Mouse (Mus musculus) adrenal gland, postnatal 4 days (tissue): ENCODE data around the gene 4930503B20Rik. TPM values are rescaled to one million over a fixed set of nuclear protein-coding genes. Genes with fewer than 3 reads are reported as not detected.
A peak's percentile ranks its signal among the peaks of the same experiment; 100 is the strongest.

ENCODE experiments used
- DNase-seq, 2 experiments: peaks; one replicate each; pipeline ENCODE4 v3.0.0; 2021 to 2022; ENCODE audit warnings: low spot score in 2 of 2, mixed read lengths in 2 of 2
- total RNA-seq, 2 experiments: library from RNA; stranded (reverse); gene quantifications; 2 replicates each; pipeline ENCODE4 v1.2.3; 2021

4930503B20Rik gene
- total RNA-seq, 2 experiments from 2014 or later: not detected

GRCm38 (mm10) chr3:146652431-146652830 is 1.3 kb upstream of the 4930503B20Rik start:
- no peak for DNase-seq

GRCm38 (mm10) chr3:146650716-146651115 is 401 bp downstream of the 4930503B20Rik start:
- DNase-seq: no peak

DNA sequence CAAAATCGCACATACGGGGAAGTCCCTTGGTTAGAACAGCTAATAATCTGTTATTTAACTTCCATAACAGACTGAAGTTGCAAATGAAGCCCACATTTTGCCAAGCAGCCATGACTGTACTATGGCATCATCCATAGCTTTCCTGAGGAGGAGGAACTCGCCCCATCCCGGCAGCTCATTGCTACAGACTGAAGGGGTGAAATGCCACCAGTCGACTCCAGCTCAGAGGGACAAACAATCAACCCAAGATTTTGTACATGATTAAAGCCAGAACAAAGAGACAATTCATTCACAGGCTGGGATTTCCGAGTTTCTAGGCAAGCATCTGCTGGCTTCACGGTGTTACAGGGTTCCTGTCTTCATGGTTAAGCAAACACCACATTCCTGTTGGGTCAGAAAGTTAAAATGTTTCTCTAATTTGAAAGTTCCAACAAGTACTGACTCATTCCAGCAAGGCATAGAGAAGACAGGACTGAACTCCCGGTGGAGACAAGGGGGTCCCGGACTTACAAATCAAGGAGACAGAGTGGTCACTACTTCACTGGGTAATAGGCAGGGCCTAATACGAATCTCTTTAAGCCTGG is 1.7 kb downstream of the 4930503B20Rik start:
- DNase-seq: no peak

- no peak for DNase-seq
These were observed 9.2 kb downstream of the 4930503B20Rik start for GRCm38 (mm10) chr3:146641818-146642427.

- no peak for DNase-seq
These were observed 18.6 kb downstream of the 4930503B20Rik start for GRCm38 (mm10) chr3:146632506-146632905.

DNA sequence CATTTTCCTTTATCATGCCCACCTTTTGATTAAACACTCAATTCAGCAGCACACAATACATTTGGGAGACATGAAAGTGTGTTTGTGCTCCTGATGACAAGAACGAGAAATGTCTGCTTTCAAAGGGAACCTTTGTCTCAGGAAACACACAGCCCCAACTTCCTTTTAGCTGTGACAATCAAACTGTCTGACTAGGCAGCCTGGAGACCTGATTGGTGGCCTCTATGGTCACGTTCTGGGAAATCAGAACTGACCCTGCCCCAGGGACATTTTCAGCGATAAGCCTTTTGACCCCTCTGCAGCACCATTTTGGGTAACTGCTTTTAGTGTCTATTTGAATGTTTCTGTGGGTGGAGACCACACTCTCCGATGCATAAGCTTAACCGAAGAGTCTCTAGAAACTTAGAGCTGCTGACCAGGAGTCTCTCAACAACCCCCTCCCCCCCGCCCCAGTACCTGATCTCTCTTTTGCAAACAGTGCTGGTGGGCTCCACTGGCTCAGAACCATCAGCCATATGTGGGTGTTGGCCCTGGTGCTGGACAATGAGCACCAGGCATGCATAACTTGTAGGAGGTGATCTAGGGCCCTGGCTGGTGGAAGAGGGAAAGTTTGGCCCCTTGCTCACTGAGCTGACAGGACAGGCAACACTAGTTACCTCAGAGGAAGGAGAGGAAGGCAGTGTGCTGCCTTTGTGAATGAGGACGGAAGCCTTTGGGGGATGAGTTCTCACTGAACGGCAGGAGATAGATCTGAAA is 22.7 kb downstream of the 4930503B20Rik start:
- no peak for DNase-seq

DNA sequence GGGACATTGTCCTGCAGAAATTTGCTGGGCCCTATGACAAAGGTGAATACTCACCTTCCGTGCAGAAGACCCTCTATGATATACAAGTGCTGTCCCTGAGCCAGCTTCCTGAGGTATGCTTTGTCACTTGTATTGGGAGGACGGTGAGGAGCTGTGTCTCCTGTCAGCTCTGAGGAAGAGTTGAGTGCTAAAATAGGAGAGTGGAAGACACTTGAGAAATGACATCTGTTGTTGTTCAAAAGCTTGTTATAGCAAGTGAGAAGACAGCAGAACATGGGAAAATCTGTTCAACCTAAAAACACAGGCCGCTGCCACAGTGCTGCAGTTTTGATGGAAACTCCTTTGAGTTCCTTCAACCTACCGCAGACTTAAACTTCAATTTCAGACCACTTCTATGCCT is 25.4 kb downstream of the 4930503B20Rik start:
- DNase-seq: no peak

- DNase-seq: no peak
These were observed 29.2 kb downstream of the 4930503B20Rik start for GRCm38 (mm10) chr3:146621966-146622365.

DNA sequence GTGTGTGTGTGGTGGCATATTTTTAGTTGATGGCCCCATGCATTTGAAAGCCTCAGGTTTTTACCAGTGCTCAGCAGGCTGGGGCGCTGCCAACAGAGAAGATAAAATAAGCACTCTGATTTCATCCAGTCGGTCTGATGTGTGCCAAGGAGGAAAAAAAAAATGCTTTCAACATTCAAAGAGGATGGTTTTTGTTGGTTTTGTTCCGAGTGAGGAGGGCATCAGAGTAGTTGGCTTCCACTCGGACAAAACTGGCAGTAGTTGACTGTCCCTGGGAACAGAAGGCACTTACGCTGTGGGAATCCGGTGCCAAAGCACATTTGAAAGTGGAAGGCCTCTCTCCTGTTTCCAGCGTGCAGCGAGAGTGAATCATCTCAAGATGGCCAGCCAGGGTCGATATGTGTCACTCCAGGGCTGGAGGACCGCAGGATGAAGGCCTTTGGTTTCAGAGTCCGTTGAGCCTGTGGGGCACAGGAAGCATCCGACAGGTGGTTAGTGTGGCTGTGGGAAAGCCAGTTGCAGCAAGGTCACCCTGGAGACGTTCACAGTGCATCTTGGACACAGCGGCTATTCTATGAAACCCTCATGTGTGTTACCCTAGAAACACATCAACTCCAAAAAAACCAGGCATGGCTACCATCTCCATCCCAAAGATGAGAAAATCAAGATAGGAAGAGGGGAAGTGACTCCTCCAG is 30.4 kb downstream of the 4930503B20Rik start:
- peak; percentile 4 to 14 for DNase-seq

GRCm38 (mm10) chr3:146620101-146620500 is 31.0 kb downstream of the 4930503B20Rik start:
- DNase-seq: no peak

DNA sequence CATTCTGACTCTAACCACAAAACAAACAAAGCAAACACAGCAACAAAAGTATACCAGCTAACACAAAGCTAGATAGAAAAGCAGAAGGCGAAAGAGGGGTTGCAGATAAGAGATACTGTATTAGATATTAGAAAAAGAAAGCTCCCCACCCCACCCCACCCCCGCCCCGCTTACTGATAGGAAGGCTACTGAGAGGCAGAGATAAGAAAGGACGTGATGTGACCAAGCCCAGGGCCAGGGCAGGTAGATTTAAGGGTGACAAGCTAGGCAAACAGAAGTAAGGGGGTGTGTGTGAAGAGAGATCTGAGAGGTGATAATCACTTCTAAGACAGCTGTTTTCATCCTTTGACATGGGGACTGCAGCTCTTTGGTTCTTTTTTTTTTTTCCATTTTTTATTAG is 32.8 kb downstream of the 4930503B20Rik start:
- no peak for DNase-seq

GRCm38 (mm10) chr3:146617946-146618345 is 33.2 kb downstream of the 4930503B20Rik start:
- DNase-seq: no peak

- no peak for DNase-seq
These were observed 34.4 kb downstream of the 4930503B20Rik start for GRCm38 (mm10) chr3:146616533-146617283.

- DNase-seq: no peak
These were observed 35.6 kb downstream of the 4930503B20Rik start, which contains the start of gene Dnase2b for GRCm38 (mm10) chr3:146615496-146615895. Dnase2b (minus strand) TSS chr3:146615596.

DNA sequence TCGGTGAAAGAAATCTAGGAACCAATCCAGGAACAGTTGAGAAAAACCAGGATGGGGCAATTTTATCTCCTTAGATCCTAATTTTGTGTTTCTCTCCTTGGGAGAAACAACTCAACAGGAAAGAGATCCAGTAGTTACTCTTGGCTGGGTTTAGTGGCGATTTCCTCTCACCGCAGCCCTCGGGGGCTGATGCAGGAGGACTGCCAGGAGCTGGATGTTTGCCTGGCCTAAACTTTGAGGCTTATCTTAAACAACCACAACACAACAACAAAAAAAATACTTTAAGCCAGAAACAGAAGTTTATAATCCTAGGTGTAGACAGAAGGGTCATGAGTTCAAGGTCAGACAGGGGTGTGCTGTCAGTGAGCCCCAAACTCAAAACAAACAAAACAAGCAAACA is 39.3 kb downstream of the 4930503B20Rik start:
- DNase-seq: no peak

DNA sequence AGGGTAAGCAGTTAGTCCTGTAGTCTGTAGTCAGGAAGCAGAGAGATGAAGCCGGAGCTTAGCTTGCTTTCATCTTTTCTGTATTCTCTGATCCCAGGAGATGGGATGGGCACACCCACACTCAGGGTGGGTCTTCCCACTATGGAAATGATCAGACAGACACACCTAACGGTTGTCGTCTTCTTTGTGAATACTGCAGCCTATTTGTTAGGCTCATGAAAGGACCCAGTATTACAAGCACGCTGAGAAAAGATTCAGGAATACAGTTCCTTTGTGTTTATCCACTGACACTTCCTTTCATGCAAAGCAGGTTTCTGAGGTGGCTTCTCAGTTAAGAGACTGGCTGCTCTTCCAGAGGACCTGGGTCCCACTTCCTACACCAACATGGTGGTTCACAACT is 39.9 kb downstream of the 4930503B20Rik start:
- DNase-seq: no peak

DNA sequence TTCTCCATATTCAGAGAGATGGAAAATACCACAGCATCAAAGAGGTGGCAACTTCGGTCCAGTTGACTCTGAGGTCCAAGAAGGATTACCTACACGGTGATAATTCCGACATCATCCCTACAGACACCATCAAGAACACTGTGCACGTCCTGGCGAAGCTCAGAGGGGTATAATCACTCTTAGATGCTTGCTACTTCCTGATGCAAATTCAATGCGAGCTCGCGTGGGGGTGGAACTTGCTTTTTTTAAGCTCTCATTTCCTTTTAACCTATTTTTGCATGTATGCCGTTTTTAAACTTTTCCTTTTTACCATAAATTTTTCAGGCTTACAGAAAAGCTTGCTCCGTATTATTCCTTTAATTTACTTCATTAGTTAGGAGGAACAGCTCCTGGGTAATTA is 40.8 kb downstream of the 4930503B20Rik start:
- DNase-seq: no peak

DNA sequence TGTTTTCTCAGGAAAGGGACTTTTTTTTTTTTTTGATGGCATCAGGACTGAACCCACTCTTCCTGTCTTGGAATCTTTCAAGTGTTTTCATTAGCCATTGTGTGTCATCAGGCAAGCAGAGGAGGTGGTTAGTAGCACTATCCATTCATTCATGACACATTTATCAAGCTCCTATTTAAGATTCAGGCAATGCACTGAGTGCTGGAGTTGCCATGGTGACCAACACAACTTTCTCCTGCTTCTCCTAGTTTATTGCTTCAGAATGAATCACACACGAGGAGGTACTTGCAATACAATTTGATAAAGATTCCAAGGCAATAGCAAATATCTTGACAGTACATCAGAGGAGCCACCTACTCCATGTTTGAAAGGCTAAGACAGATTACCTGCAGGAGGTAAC is 43.7 kb downstream of the 4930503B20Rik start:
- no peak for DNase-seq

GRCm38 (mm10) chr3:146604647-146605046 is 46.5 kb downstream of the 4930503B20Rik start:
- no peak for DNase-seq

- DNase-seq: no peak
These were observed 48.6 kb downstream of the 4930503B20Rik start for GRCm38 (mm10) chr3:146602531-146602930.

GRCm38 (mm10) chr3:146601205-146601604 is 49.9 kb downstream of the 4930503B20Rik start:
- no peak for DNase-seq
